Mouse (Mus musculus): ENCODE measurements around the gene Gm3159. TPM values are rescaled to one million over a fixed set of nuclear protein-coding genes. Genes with fewer than 3 reads are reported as not detected.

The Gm3159 gene
- polyA plus RNA-seq, 1 experiment from 2014 or later, result not detected

Other genes with a start within 250 kb of the Gm3159 start
- gene Gm3127, start 232.5 kb upstream of the Gm3159 start, polyA plus RNA-seq (2016; fragmentation: Nextera tagmentation; extraction: Ambion mirVana), result not detected in 2 replicates
- 0.68 and 0.98 TPM in 2 replicates for gene Gm2974, start 214.9 kb upstream of the Gm3159 start, polyA plus RNA-seq (2016; fragmentation: Nextera tagmentation; extraction: Ambion mirVana)
- not detected in 2 replicates for gene Gm3138, start 147.9 kb upstream of the Gm3159 start, polyA plus RNA-seq (2016; fragmentation: Nextera tagmentation; extraction: Ambion mirVana)
- not detected in 2 replicates for gene Gm3149, start 80.2 kb upstream of the Gm3159 start, polyA plus RNA-seq (2016; fragmentation: Nextera tagmentation; extraction: Ambion mirVana)
- gene 2610042L04Rik, start 62.8 kb upstream of the Gm3159 start, polyA plus RNA-seq (2016; fragmentation: Nextera tagmentation; extraction: Ambion mirVana), result 0.40 and 0.58 TPM in 2 replicates
- gene Gm3164, start 17.9 kb downstream of the Gm3159 start, polyA plus RNA-seq (2016; fragmentation: Nextera tagmentation; extraction: Ambion mirVana), result 0.68 and 0.86 TPM in 2 replicates
- gene Gm3173, start 33.5 kb downstream of the Gm3159 start, polyA plus RNA-seq (2016; fragmentation: Nextera tagmentation; extraction: Ambion mirVana), result not detected in 2 replicates
- not detected in 2 replicates for gene Gm3182, start 84.2 kb downstream of the Gm3159 start, polyA plus RNA-seq (2016; fragmentation: Nextera tagmentation; extraction: Ambion mirVana)
- not detected in 2 replicates for gene Gm3047, start 157.9 kb downstream of the Gm3159 start, polyA plus RNA-seq (2016; fragmentation: Nextera tagmentation; extraction: Ambion mirVana)
- gene Gm8159, start 234.8 kb downstream of the Gm3159 start, polyA plus RNA-seq (2016; fragmentation: Nextera tagmentation; extraction: Ambion mirVana), result not detected in 2 replicates

All from hindbrain, embryonic 10.5 days (tissue).